Mouse (Mus musculus) lung, postnatal 0 days (tissue): Measurements from ENCODE around the gene Il11ra1.

Source experiments
- CTCF ChIP-seq: IDR thresholded peaks from 2 replicates; pipeline ENCODE4 v1.5.1; 2016; ENCODE audit warnings: antibody characterized with exemption, mild to moderate bottlenecking
- EP300 ChIP-seq: IDR thresholded peaks from 2 replicates; pipeline ENCODE4 v1.6.1; 2016; ENCODE audit warnings: antibody characterized with exemption, mild to moderate bottlenecking, control low read depth

GRCm38 (mm10) chr4:41738256-41738603 is 38.4 kb downstream of the Il11ra1 start:
- no peak for TF ChIP-seq CTCF
- TF ChIP-seq EP300: no peak
